Mouse (Mus musculus) MEL (cell line): ENCODE results near the gene Samsn1. TPM values are rescaled to one million over a fixed set of nuclear protein-coding genes. Genes with fewer than 3 reads are reported as not detected.
A peak's percentile ranks its signal among the peaks of the same experiment; 100 is the strongest.

Experiments used
- DNase-seq: peaks from one replicate; pipeline ENCODE4 v3.0.0; 2011; ENCODE audit warnings: low read depth, low spot score
- H3K27ac ChIP-seq: 2 replicates; pipeline ENCODE4 v1.5.1; 2012; ENCODE audit warnings: low read depth, mild to moderate bottlenecking, control low read depth, low read length, moderate library complexity; ENCODE audit not compliant: control insufficient read depth
- H3K27me3 ChIP-seq, 2 experiments: fragments of 150-350 bp in 1 of 2; sonication (generic) in 1 of 2; 2 replicates each; pipeline ENCODE4 v1.6.1; 2012; ENCODE audit warnings: low read length in 2 of 2, mild to moderate bottlenecking in 2 of 2, improper control_type of control experiment in 1 of 2, moderate library complexity in 1 of 2; ENCODE audit not compliant: insufficient read depth in 2 of 2, control insufficient read depth in 1 of 2
- H3K36me3 ChIP-seq, 2 experiments: 2 replicates each; pipeline ENCODE4 v1.6.1; 2012 to 2014; ENCODE audit warnings: low read length in 2 of 2, improper control_type of control experiment in 1 of 2, inconsistent platforms in 1 of 2, mild to moderate bottlenecking in 1 of 2; ENCODE audit not compliant: insufficient read depth in 2 of 2, control insufficient read depth in 1 of 2
- H3K4me1 ChIP-seq, 2 experiments: fragments of 150-350 bp in 1 of 2; sonication (generic) in 1 of 2; 2 replicates each; pipeline ENCODE4 v1.6.1; 2012; ENCODE audit warnings: low read length in 2 of 2, improper control_type of control experiment in 1 of 2, mild to moderate bottlenecking in 1 of 2; ENCODE audit not compliant: insufficient read depth in 2 of 2, control insufficient read depth in 1 of 2
- H3K4me3 ChIP-seq, 2 experiments: fragments of 150-350 bp in 1 of 2; sonication (generic) in 1 of 2; 2 replicates each; pipeline ENCODE4 v1.5.1; 2012; ENCODE audit warnings: low read depth in 2 of 2, low read length in 2 of 2, mild to moderate bottlenecking in 2 of 2, moderate library complexity in 2 of 2, control low read depth in 1 of 2, improper control_type of control experiment in 1 of 2; ENCODE audit not compliant: control insufficient read depth in 1 of 2, insufficient read depth in 1 of 2
- H3K79me2 ChIP-seq: 2 replicates; pipeline ENCODE4 v1.6.1; 2012; ENCODE audit warnings: mild to moderate bottlenecking, low read length, moderate library complexity; ENCODE audit not compliant: control insufficient read depth, poor library complexity, insufficient read depth
- H3K9ac ChIP-seq: 2 replicates; pipeline ENCODE4 v1.6.1; 2012; ENCODE audit warnings: low read depth, mild to moderate bottlenecking, control low read depth, low read length, moderate library complexity; ENCODE audit not compliant: control insufficient read depth, poor library complexity, severe bottlenecking
- H3K9me3 ChIP-seq: fragments of 150-350 bp; sonication (generic); replicated peaks from 2 replicates; pipeline ENCODE4 v1.6.1; 2012; ENCODE audit warnings: mild to moderate bottlenecking, low read length, improper control_type of control experiment, moderate library complexity; ENCODE audit not compliant: insufficient read depth
- BHLHE40 ChIP-seq: IDR thresholded peaks from 2 replicates; pipeline ENCODE4 v1.6.1; 2012; ENCODE audit warnings: low read depth, mild to moderate bottlenecking, inconsistent platforms, low read length, improper control_type of control experiment, borderline replicate concordance
- CHD1 ChIP-seq: IDR thresholded peaks from 2 replicates; pipeline ENCODE4 v1.6.1; 2012; ENCODE audit warnings: low read depth, mild to moderate bottlenecking, inconsistent platforms, low read length, improper control_type of control experiment
- CHD2 ChIP-seq: IDR thresholded peaks from 2 replicates; pipeline ENCODE4 v1.6.1; 2011; ENCODE audit warnings: low read length, improper control_type of control experiment
- E2F4 ChIP-seq: IDR thresholded peaks from 2 replicates; pipeline ENCODE4 v1.6.1; 2011; ENCODE audit warnings: low read depth, low read length, improper control_type of control experiment, borderline replicate concordance
- EP300 ChIP-seq, 2 experiments: IDR thresholded peaks; 2 replicates each; pipeline ENCODE4 v1.6.1; 2011; ENCODE audit warnings: improper control_type of control experiment in 2 of 2, low read length in 2 of 2, low read depth in 1 of 2, mild to moderate bottlenecking in 1 of 2
- ETS1 ChIP-seq: IDR thresholded peaks from 2 replicates; pipeline ENCODE4 v1.6.1; 2012; ENCODE audit warnings: low read depth, mild to moderate bottlenecking, inconsistent platforms, low read length, improper control_type of control experiment, moderate library complexity
- GABPA ChIP-seq: IDR thresholded peaks from 2 replicates; pipeline ENCODE4 v1.6.1; 2012; ENCODE audit warnings: low read depth, mild to moderate bottlenecking, inconsistent platforms, low read length, improper control_type of control experiment, moderate library complexity
- GATA1 ChIP-seq: IDR thresholded peaks from 2 replicates; pipeline ENCODE4 v1.6.1; 2011; ENCODE audit warnings: low read depth, low read length, improper control_type of control experiment
- HCFC1 ChIP-seq: IDR thresholded peaks from 2 replicates; pipeline ENCODE4 v1.6.1; 2012; ENCODE audit warnings: low read depth, mild to moderate bottlenecking, inconsistent platforms, low read length, improper control_type of control experiment, moderate library complexity
- KAT2A ChIP-seq: conservative IDR thresholded peaks from 2 replicates; pipeline ENCODE4 v1.6.1; 2012; ENCODE audit warnings: low read depth, low read length, improper control_type of control experiment, inconsistent platforms
- MAFK ChIP-seq: IDR thresholded peaks from 2 replicates; pipeline ENCODE4 v1.6.1; 2011; ENCODE audit warnings: low read depth, mild to moderate bottlenecking, low read length, improper control_type of control experiment, borderline replicate concordance
- MAX ChIP-seq: IDR thresholded peaks from 2 replicates; pipeline ENCODE4 v1.6.1; 2011; ENCODE audit warnings: low read length, improper control_type of control experiment
- MAZ ChIP-seq: IDR thresholded peaks from 2 replicates; pipeline ENCODE4 v1.6.1; 2012; ENCODE audit warnings: low read depth, mild to moderate bottlenecking, inconsistent platforms, low read length, improper control_type of control experiment
- MXI1 ChIP-seq: IDR thresholded peaks from 2 replicates; pipeline ENCODE4 v1.6.1; 2011; ENCODE audit warnings: mild to moderate bottlenecking, low read depth, low read length, improper control_type of control experiment
- MYB ChIP-seq: IDR thresholded peaks from 2 replicates; pipeline ENCODE4 v1.6.1; 2011; ENCODE audit warnings: mild to moderate bottlenecking, low read depth, low read length, improper control_type of control experiment
- MYC ChIP-seq: IDR thresholded peaks from 2 replicates; pipeline ENCODE4 v1.6.1; 2011; ENCODE audit warnings: low read depth, mild to moderate bottlenecking, low read length, improper control_type of control experiment, moderate library complexity
- POLR2A ChIP-seq, 2 experiments: IDR thresholded peaks; 2 replicates each; pipeline ENCODE4 v1.6.1; 2011 to 2012; ENCODE audit warnings: low read length in 2 of 2, mild to moderate bottlenecking in 2 of 2, control low read depth in 1 of 2, improper control_type of control experiment in 1 of 2, low read depth in 1 of 2, moderate library complexity in 1 of 2; ENCODE audit not compliant: control insufficient read depth in 1 of 2, insufficient read depth in 1 of 2, poor library complexity in 1 of 2
- POLR2AphosphoS2 ChIP-seq: IDR thresholded peaks from 2 replicates; pipeline ENCODE4 v1.6.1; 2011; ENCODE audit warnings: low read length, improper control_type of control experiment
- RCOR1 ChIP-seq: IDR thresholded peaks from 2 replicates; pipeline ENCODE4 v1.6.1; 2012; ENCODE audit warnings: low read depth, mild to moderate bottlenecking, inconsistent platforms, low read length, improper control_type of control experiment
- SIN3A ChIP-seq: IDR thresholded peaks from 2 replicates; pipeline ENCODE4 v1.6.1; 2012; ENCODE audit warnings: low read length, improper control_type of control experiment, inconsistent platforms
- SMC3 ChIP-seq: IDR thresholded peaks from 2 replicates; pipeline ENCODE4 v1.6.1; 2011; ENCODE audit warnings: low read depth, low read length, improper control_type of control experiment
- TBP ChIP-seq: IDR thresholded peaks from 2 replicates; pipeline ENCODE4 v1.8.0; 2011; ENCODE audit warnings: low read depth, low read length, improper control_type of control experiment
- TCF12 ChIP-seq: IDR thresholded peaks from 2 replicates; pipeline ENCODE4 v1.6.1; 2014; ENCODE audit warnings: low read depth, mild to moderate bottlenecking, inconsistent platforms, low read length, improper control_type of control experiment, moderate library complexity
- USF1 ChIP-seq: IDR thresholded peaks from 2 replicates; pipeline ENCODE4 v1.6.1; 2014; ENCODE audit warnings: low read depth, mild to moderate bottlenecking, inconsistent platforms, low read length, improper control_type of control experiment, moderate library complexity
- ZKSCAN1 ChIP-seq: IDR thresholded peaks from 2 replicates; pipeline ENCODE4 v1.6.1; 2012; ENCODE audit warnings: low read depth, mild to moderate bottlenecking, inconsistent platforms, low read length, improper control_type of control experiment, moderate library complexity
- ZMIZ1 ChIP-seq: IDR thresholded peaks from 2 replicates; pipeline ENCODE4 v1.6.1; 2012; ENCODE audit warnings: low read depth, mild to moderate bottlenecking, inconsistent platforms, low read length, improper control_type of control experiment, moderate library complexity
- ZNF384 ChIP-seq: IDR thresholded peaks from 2 replicates; pipeline ENCODE4 v1.6.1; 2012; ENCODE audit warnings: low read depth, mild to moderate bottlenecking, inconsistent platforms, low read length, improper control_type of control experiment
- polyA plus RNA-seq, 2 experiments: library from polyadenylated mRNA; stranded (reverse) in 1 of 2; unstranded in 1 of 2; fragments of >175 nt in 1 of 2; fragments of >200 nt in 1 of 2; gene quantifications; 2 replicates each; pipeline versions ENCODE4 v1.2.1 to v1.2.4; 2012; ENCODE audit warnings: low replicate concordance in 2 of 2, low read depth in 1 of 2; ENCODE audit not compliant: insufficient read length in 2 of 2, insufficient read depth in 1 of 2, missing spikeins in 1 of 2
- total RNA-seq: library from RNA; depleted of rRNA; stranded (reverse); fragments of 300-350 nt; gene quantifications from 2 replicates; pipeline ENCODE4 v1.2.3, GENCODE M21; 2012

The Samsn1 gene
- total and polyA plus RNA-seq, 3 experiments, result 55.2 to 205 (median 63.0) TPM

DNA sequence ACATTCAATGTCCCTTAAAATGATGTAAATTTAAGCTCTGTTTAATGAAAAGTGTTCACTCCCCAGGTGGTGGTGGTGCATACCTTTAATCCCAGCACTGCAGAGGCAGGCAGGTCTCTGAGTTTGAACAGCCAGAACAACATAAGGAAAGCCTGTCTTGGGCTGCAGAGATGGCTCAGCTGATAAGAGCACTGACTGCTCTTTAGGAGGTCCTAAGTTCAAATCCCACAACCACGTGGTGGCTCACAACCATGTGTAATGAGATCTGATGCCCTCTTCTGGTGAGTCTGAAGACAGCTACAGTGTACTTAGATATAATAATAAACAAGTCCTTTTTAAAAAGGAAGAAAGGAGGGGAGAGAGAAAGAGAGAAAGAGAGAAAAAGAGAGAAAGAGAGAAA, 2.9 kb downstream of the Samsn1 start (continued):
- no peak for TF ChIP-seq MAFK

DNA sequence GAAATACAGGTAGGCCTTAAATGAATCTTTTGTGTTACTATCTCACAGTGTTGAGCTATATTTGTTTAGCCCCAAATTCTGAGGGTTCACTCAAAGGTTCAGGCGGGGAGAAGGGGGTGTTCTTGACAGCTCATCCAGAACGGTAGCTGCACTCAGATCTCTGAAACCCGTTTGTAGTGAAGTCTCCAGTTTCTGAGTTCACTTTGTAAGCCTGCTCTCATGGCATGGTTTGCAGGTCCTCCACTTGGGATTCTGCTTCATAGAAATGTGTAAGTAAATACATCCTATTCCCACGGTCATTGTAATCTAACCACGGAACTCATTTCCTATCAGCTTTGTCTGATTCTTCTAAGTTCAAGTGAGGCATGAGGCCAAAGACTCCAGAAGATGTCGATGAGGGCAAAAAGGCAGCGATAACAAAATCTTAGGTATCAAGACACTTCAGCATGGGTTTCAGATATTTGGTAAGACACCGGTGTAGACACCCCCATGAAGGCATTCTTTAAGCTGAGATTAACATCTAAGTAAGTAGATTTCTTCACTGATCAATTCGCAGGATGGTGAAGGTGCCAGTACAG, 18.2 kb downstream of the Samsn1 start:
- Histone ChIP-seq H3K79me2 (no peaks in the 10 kb centered on the region), H3K27ac (peak overlapping the region; percentile 99), H3K9me3 (no peaks in the 10 kb centered on the region), H3K4me1 (peaks cover 22 to 24% of the 10 kb centered on the region in 2 experiments), H3K9ac (peak overlapping the region; percentile 59), H3K27me3 (no peaks in the 10 kb centered on the region), H3K4me3 (peak overlapping the region; percentile 18 to 22; a peak in 3 of 4 replicates), H3K36me3 (peaks cover 0 to 38% of the 10 kb centered on the region in 2 experiments; a peak in 2 of 4 replicates)
- peak; percentile 61 for DNase-seq
- TF ChIP-seq SIN3A, result peak; percentile 17; the same call in 1 of the 2 replicates
- TF ChIP-seq BHLHE40, result 0 out of 2 replicates have a peak, but pooled peaks have one; percentile 18
- no peak for TF ChIP-seq ZKSCAN1
- peak; percentile 13; the same call in 1 of the 2 replicates for TF ChIP-seq MAX
- 0 out of 2 replicates have a peak, but pooled peaks have one; percentile 84 for TF ChIP-seq CHD1
- TF ChIP-seq KAT2A, result no peak
- no peak for TF ChIP-seq TCF12
- peak; percentile 60 for TF ChIP-seq GATA1
- TF ChIP-seq ETS1, result peak; percentile 78
- TF ChIP-seq RCOR1, result peak; percentile 23; the same call in 1 of the 2 replicates
- TF ChIP-seq MXI1, result no peak
- peak; percentile 51 to 56; a peak in 3 of 4 replicates for TF ChIP-seq EP300 (IDR thresholded peaks at IDR 0.05; ENCODE audit: low read depth in 1 of 2, low read length in 2 of 2)

DNA sequence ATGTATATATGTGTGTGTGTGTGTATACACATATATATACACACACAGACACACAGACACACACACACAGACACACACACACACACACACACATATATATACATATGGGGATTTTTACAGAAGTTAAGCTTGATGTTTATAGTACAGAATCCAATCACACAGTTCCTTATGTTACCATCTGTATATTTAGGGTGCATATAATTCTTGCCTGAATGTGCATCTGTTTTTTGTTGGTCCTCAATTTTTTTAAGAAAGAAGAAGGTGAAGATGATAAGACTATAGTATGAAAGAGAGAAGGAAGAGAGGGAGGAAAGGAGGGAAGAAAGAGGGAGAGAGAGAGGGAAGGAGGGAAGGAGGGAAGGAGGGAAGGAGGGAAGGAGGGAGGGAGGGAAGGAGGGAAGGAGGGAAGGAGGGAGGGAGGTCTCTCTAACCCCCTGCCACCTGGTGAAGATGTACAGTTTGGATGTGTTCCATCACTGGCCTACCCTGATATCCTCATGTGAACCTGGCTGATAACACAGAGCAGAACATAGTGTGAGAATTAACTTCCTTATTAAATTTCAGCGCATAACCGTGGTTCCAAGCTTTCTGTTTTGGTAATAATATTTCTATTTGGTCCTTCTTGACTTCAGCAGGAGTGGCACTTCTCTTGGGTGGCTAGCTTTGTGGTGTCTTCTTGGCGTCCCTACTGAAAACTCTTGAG, 19.1 kb downstream of the Samsn1 start:
- Histone ChIP-seq H3K36me3 (peaks cover 0 to 38% of the 10 kb centered on the region in 2 experiments; a peak in 2 of 4 replicates), H3K9ac (peak overlapping the region; percentile 59), H3K9me3 (no peaks in the 10 kb centered on the region), H3K27ac (peak overlapping the region; percentile 99), H3K79me2 (no peaks in the 10 kb centered on the region), H3K27me3 (no peaks in the 10 kb centered on the region), H3K4me3 (peak overlapping the region; percentile 18 to 24; a peak in 3 of 4 replicates), H3K4me1 (peaks cover 22 to 24% of the 10 kb centered on the region in 2 experiments)
- DNase-seq, result peak; percentile 94
- TF ChIP-seq POLR2A (IDR thresholded peaks at IDR 0.05; ENCODE audit: control insufficient read depth in 1 of 2, insufficient read depth in 1 of 2, low read depth in 1 of 2, low read length in 2 of 2, poor library complexity in 1 of 2) (no peak), E2F4 (no peak), GABPA (no peak), CHD2 (no peak; the same call in 1 of the 2 replicates), SMC3 (0 out of 2 replicates have a peak, but pooled peaks have one; percentile 11), KAT2A (no peak), HCFC1 (no peak; the same call in 1 of the 2 replicates), CHD1 (no peak), TCF12 (peak; percentile 98), EP300 (IDR thresholded peaks at IDR 0.05; ENCODE audit: low read depth in 1 of 2, low read length in 2 of 2) (peak; percentile 98), MAZ (peak; percentile 89), TBP (peak; percentile 73), MYB (peak; percentile 92), SIN3A (peak; percentile 86), USF1 (no peak), MYC (0 out of 2 replicates have a peak, but pooled peaks have one; percentile 62), ETS1 (peak; percentile 93), ZNF384 (peak; percentile 69), POLR2AphosphoS2 (no peak; the same call in 1 of the 2 replicates), RCOR1 (peak; percentile 59; the same call in 1 of the 2 replicates), ZMIZ1 (no peak), ZKSCAN1 (no peak)
